Mouse (Mus musculus) liver, adult 2 months (tissue): ENCODE results near the gene Vamp5.

ENCODE experiments used
- CTCF ChIP-seq: fragments of 200-500 bp; IDR thresholded peaks from 2 replicates; pipeline ENCODE4 v1.5.1; 2011; ENCODE audit warnings: low read depth, low read length, control low read depth
- POLR2A ChIP-seq: fragments of 200-500 bp; IDR thresholded peaks from 2 replicates; pipeline ENCODE4 v1.6.1; 2011; ENCODE audit warnings: low read length, control low read depth; ENCODE audit not compliant: insufficient read depth; ENCODE audit errors: extremely low read depth

DNA sequence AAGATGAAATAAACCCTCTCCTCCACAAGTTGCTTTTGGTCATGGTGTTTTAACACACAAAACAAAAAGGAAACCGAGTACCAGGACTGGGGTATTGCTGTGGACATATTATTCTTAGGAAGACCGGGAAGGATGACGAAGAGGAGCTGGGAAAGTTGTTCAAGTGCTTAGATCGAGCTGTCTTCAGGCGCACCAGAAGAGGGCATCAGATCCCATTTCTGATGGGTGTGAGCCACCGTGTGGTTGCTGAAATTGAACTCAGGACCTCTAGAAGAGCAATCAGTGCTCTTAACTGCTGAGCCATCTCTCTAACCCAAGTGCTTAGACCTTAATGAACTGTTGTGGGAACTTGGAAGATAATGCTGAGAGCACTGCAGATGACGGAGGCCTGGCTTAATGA lies 16.3 kb downstream of the Vamp5 start:
- peak; percentile 67 for TF ChIP-seq CTCF
- no peak for TF ChIP-seq POLR2A
